Mouse (Mus musculus): ENCODE data around the gene Ntn5. TPM values are rescaled to one million over a fixed set of nuclear protein-coding genes. Genes with fewer than 3 reads are reported as not detected.

Ntn5 gene
- polyA plus RNA-seq, 1 experiment = 5.5 TPM

DNA sequence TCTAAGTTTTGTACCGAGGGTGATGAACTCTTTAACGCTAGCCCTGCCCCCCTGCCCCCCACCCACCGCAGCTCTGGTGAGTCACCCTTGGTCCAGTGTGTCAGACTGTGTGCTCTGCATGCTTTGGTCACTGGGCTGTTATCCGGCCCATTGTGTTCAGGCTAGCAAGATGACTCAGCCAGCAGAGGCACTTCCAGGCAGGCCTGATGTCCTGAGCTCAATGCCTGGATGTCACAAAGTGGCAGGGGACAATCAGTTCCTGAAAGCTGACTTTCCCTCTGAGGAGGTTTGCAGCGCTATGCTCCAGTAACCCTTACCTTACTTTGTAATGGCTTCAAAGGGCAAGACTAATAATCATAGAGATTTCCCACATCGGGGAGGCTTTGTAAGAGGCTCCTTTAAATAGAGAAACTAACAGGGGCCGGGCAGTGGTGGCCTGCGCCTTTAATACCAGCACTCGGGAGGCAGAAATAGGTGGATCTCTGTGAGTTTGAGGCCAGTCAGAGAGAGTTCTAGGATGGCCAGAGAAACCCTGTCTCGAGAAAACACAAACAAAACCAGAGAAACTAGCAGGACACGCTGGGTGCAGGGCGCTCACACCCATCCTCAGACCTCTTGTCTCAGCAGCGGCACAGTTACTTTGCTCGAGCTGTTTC lies 3.7 kb upstream of the Ntn5 start:
- TF ChIP-seq POLR2A (IDR thresholded peaks at IDR 0.05; ENCODE audit: borderline replicate concordance, extremely low read depth, low read depth, low read length) (no peak), CTCF (IDR thresholded peaks at IDR 0.05; ENCODE audit: insufficient read depth, low read length) (no peak)
- Histone ChIP-seq H3K4me1 (ENCODE audit: control insufficient read depth, insufficient read depth, low read length) (peaks cover 24% of the 10 kb centered on the region), H3K4me3 (replicated peaks; ENCODE audit: extremely low read depth, low read depth, low read length) (no peak overlapping the region)
- WGBS = 54% methylated on average over 14 of the region's 14 CpGs
- DNase-seq = no peak

DNA sequence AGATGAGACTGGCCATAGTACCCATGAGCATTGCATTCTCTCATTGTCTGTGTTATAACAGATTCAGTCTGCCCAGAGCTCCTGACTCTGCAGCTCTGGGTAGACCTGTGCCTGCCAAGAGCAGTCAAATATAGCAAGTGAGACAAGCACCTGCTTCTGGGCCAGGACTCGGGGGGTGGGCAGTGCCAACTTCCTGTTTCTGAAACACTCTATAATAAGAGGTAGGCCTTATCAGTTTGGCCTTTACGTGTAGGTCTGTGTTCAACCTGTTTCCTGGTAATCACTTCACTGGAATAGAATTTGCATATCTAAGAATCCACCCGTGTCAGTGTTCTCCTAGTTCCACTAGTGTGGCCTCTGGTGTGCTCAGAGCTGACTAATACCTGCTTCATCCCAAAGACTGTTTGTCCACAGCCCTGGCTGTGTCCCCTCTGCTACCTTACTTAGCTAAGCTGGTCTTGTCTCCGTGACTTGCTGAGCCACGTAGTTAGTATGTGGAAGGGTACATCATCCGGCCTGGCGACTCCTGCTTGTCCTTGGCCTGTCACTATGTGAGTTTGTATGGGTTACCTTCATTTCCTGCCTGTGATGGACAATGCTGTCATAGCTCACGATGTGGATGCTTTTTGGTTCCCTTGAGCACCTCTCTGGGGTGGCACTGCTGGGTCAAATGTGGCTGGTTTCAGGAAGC lies 2.6 kb upstream of the Ntn5 start:
- no peak for TF ChIP-seq POLR2A (IDR thresholded peaks at IDR 0.05; ENCODE audit: borderline replicate concordance, extremely low read depth, low read depth, low read length)
- TF ChIP-seq CTCF (IDR thresholded peaks at IDR 0.05; ENCODE audit: insufficient read depth, low read length) = no peak
- Histone ChIP-seq H3K4me1 (ENCODE audit: control insufficient read depth, insufficient read depth, low read length) (peaks cover 26% of the 10 kb centered on the region), H3K4me3 (replicated peaks; ENCODE audit: extremely low read depth, low read depth, low read length) (no peak overlapping the region)
- no peak for DNase-seq
- WGBS = 41% methylated on average over 8 of the region's 8 CpGs

DNA sequence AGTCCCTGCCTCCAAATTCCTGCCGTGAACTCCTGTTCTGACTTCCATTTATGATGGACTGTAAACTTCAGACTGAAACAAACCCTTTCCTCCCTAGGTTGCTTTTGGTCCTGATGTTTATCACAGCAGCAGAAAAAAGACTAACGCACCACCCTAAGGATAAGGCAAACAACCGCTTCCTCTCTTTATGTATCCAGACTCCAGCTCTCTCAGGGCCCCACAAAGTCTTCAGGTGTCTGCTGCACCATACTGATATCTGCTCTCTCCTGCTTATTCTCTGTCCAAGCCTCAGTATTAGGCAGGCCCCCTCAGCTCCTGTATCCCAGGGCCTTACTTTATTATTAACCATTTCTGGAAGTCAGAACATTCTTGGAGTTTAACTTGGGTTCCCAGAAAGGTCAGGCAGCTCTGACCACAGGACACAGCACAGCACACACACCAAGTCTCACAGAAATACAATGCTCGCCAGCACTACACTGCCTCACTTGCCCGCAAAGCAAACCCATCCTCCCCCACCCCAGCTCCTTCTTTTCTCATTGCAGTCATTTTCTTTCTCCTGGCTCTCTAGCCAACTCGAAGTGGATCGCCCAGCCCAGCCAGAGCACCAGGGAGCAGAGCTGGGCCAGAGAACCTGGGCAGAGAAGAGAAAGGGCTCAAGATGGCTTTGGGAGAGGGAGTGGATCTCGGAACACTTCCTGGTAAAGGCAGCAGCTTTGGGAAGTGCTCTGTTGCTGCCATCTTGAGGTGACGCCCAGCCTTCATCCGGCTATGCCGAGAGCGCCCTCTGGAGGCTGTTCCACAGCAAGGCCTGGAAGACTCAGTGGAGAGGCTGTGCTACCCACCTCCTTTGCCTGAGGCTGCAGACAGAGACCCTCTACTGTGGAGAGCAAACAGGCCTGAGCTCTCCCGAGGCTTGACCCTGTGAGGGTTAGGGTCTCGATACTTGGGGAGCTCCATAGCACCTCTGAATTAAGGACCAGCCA lies 1.4 kb upstream of the Ntn5 start:
- H3K4me1 ChIP-seq (ENCODE audit: control insufficient read depth, insufficient read depth, low read length) = peaks cover 28% of the 10 kb centered on the region
- 24% methylated on average over 14 of the region's 14 CpGs for WGBS
- TF ChIP-seq CTCF (IDR thresholded peaks at IDR 0.05; ENCODE audit: insufficient read depth, low read length) = peak; percentile 99
- peak; percentile 59; the same call in 1 of the 2 replicates for TF ChIP-seq POLR2A (IDR thresholded peaks at IDR 0.05; ENCODE audit: borderline replicate concordance, extremely low read depth, low read depth, low read length)
- DNase-seq = peak; percentile 81
- H3K4me3 ChIP-seq (replicated peaks; ENCODE audit: extremely low read depth, low read depth, low read length) = peak overlapping the region; percentile 24

DNA sequence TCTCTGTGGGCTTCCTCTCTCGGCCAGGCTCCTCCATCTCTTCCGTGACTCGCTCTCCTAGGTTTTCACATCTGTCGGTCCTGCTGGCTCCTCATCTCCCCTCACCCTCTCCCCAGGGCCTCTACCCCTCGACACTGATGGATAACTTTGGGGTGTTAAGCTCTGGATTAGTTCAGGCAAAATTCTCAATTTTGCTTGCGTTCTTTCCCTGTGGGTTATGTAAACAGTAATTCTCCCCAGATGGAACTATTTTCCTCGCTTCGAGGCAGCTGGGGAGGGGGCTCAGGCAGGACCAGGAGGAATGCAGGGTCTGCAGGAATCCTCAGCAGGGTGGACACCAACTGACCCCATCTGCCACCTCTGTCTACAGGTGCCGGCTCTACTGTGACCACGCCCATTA lies 2.0 kb downstream of the Ntn5 start:
- Histone ChIP-seq H3K4me3 (replicated peaks; ENCODE audit: extremely low read depth, low read depth, low read length) (no peak overlapping the region), H3K4me1 (ENCODE audit: control insufficient read depth, insufficient read depth, low read length) (peaks cover 17% of the 10 kb centered on the region)
- 58% methylated on average over 10 of the region's 10 CpGs for WGBS
- TF ChIP-seq CTCF (IDR thresholded peaks at IDR 0.05; ENCODE audit: insufficient read depth, low read length) (no peak), POLR2A (IDR thresholded peaks at IDR 0.05; ENCODE audit: borderline replicate concordance, extremely low read depth, low read depth, low read length) (no peak)
- no peak for DNase-seq

DNA sequence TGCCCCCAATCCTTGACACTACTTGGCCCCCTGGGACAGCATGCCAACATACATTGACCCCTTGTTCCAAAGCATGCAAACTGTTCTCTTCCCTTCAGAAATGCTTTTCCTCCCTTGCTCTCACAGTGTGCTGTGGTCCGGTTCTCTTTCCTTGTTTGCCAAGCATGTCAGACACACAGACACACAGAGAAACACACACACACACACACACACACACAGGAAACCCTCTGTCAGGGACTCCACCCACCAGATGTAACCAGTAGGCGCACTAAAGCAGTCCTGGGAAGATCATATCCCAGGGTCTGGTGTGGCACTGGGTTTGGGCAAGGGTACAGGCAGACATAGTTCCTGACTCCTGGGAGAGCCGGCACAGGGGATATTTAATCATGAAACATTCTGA lies 3.0 kb downstream of the Ntn5 start:
- Histone ChIP-seq H3K4me3 (replicated peaks; ENCODE audit: extremely low read depth, low read depth, low read length) (no peak overlapping the region), H3K4me1 (ENCODE audit: control insufficient read depth, insufficient read depth, low read length) (peaks cover 12% of the 10 kb centered on the region)
- WGBS = 43% methylated on average over 3 of the region's 3 CpGs
- DNase-seq = no peak
- TF ChIP-seq CTCF (IDR thresholded peaks at IDR 0.05; ENCODE audit: insufficient read depth, low read length) = no peak
- no peak for TF ChIP-seq POLR2A (IDR thresholded peaks at IDR 0.05; ENCODE audit: borderline replicate concordance, extremely low read depth, low read depth, low read length)

DNA sequence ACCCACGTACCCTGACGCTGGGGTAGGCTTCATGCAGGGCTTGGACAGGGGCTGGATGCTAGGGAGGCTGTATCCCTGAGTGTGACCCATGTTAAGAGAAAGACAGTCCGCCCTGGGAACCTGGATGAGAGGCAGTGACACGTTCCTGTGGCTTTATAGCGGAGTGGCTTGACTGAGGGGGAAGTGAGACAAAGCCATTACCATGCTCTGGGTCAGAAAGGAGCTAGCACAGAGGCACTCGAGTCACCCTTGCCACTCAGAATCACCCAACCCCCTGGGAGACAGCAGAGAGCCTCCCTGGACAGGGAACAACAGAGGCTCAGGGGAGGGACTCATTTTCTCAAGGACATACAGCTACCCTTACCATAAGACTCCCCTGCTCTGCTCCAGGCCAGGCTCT lies 5.3 kb downstream of the Ntn5 start:
- no peak for DNase-seq
- 74% methylated on average over 6 of the region's 6 CpGs for WGBS
- TF ChIP-seq CTCF (IDR thresholded peaks at IDR 0.05; ENCODE audit: insufficient read depth, low read length) = no peak
- TF ChIP-seq POLR2A (IDR thresholded peaks at IDR 0.05; ENCODE audit: borderline replicate concordance, extremely low read depth, low read depth, low read length) = no peak
- H3K4me1 ChIP-seq (ENCODE audit: control insufficient read depth, insufficient read depth, low read length) = 0 out of 2 replicates have a peak, but pooled peaks cover 4% of the 10 kb centered on the region
- no peak overlapping the region for H3K4me3 ChIP-seq (replicated peaks; ENCODE audit: extremely low read depth, low read depth, low read length)

DNA sequence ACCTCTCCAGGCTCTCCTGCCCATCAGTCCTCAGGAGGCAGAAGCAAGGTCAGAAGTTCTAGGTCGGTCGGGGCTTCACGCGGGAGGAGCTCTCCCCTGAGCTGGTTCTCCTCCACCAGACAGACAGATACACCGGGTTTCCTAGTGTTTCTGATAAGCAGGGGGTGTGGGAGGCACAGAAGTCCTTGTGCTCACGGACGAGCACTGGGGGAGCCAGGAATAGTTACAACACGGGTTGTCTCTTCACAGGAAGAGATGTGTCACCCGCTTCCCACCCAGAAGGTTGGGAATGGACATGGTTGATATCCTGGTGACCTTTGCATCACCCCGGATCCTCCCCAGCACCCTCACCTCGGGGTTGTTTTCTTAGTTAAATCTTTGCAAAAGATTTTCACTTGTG lies 6.0 kb downstream of the Ntn5 start:
- 0 out of 2 replicates have a peak, but pooled peaks cover 4% of the 10 kb centered on the region for H3K4me1 ChIP-seq (ENCODE audit: control insufficient read depth, insufficient read depth, low read length)
- TF ChIP-seq POLR2A (IDR thresholded peaks at IDR 0.05; ENCODE audit: borderline replicate concordance, extremely low read depth, low read depth, low read length) (no peak), CTCF (IDR thresholded peaks at IDR 0.05; ENCODE audit: insufficient read depth, low read length) (no peak)
- H3K4me3 ChIP-seq (replicated peaks; ENCODE audit: extremely low read depth, low read depth, low read length) = no peak overlapping the region
- DNase-seq = no peak
- 43% methylated on average over 11 of the region's 11 CpGs for WGBS

DNA sequence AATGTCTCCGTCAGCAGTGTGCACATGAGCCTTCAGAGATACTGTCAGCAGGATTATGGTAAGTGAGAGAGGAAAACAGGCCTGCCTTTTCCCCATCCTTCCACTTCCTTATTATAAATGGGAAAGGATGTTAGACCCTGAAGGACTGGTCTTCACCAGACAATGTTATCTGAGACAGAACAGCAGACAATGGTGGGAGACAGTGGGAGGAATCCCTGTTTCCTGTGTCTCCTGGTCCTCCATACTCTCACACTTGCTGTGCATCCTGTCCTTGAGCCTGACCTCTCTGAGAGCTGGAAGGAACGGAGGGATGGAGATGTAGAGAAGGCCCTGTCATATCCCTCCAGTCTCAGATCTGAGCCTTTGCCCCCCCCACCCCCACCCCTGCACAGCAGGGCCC lies 8.5 kb downstream of the Ntn5 start:
- Histone ChIP-seq H3K4me3 (replicated peaks; ENCODE audit: extremely low read depth, low read depth, low read length) (no peak overlapping the region), H3K4me1 (ENCODE audit: control insufficient read depth, insufficient read depth, low read length) (no peaks in the 10 kb centered on the region)
- WGBS = 66% methylated on average over 2 of the region's 2 CpGs
- TF ChIP-seq CTCF (IDR thresholded peaks at IDR 0.05; ENCODE audit: insufficient read depth, low read length) (no peak), POLR2A (IDR thresholded peaks at IDR 0.05; ENCODE audit: borderline replicate concordance, extremely low read depth, low read depth, low read length) (no peak)
- no peak for DNase-seq

DNA sequence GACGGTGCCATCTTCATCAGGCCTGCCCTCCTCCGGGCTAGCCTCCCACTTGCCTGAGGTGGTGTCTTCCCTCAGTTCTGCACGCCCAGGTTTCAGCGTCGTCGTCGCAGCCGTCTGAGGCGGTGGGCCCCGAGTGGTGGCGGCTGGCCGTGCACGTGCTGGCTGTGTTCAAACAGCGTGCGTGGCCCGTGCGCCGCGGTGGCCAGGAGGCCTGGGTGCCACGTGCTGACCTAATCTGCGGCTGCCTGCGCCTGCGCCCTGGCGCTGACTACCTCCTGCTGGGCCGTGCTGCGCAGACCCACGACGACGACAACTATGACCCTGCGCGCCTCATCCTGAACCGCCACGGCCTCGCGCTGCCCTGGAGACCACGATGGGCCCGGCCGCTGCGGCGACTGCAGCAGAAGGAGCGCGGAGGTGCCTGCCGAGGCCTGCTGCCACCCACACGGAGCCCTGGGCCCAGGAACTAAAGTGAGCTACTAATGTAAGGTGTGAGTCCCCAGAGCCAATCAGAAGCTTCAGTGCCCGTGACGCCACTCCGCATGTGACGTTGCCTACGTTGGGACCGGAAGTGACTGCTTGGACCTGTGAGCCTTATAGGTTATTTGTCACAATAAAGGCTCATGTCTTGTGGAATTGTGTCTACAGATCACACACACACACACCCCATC lies 10.2 kb downstream of the Ntn5 start, which contains the start of gene Sec1:
Sec1 (minus strand) TSS at position 482 of the 671 bp plus-strand sequence.
- no peak for DNase-seq
- WGBS = 91% methylated on average over 50 of the region's 50 CpGs
- no peak within 1 kb of the TSS for H3K4me3 ChIP-seq (replicated peaks; ENCODE audit: extremely low read depth, low read depth, low read length)
- H3K4me1 ChIP-seq (ENCODE audit: control insufficient read depth, insufficient read depth, low read length) = no peaks in the 10 kb centered on the region
- no peak for TF ChIP-seq CTCF (IDR thresholded peaks at IDR 0.05; ENCODE audit: insufficient read depth, low read length)
